ENCODE assay signal across 21 mouse cellular contexts in genomic region chr6:136046091-136046490, GRCm38 (mm10).
DNase-seq lines count a peak whose midpoint lies in the region; ATAC-seq and TF ChIP-seq lines count a peak whose summit lies in the region.
"Had no signal": no experiment of that assay in that cellular context is flagged by ENCODE, and none has a peak within 500 bp of the region (broad histone marks: within the 10 kb centered on the region; RNA-seq: fewer than 3 reads in every experiment).

No protein-coding gene starts in this region.

- no peak overlapping the region for H3K4me2 ChIP-seq in heart, embryonic 12.5 days
- H3K4me2 ChIP-seq in midbrain, postnatal 0 days (ENCODE audit: low read depth, low read length, poor library complexity, severe bottlenecking) = no peak overlapping the region
- no peak overlapping the region for H3K4me2 ChIP-seq in midbrain, embryonic 14.5 days (ENCODE audit: low read length)
- H3K4me2 ChIP-seq in kidney, embryonic 16.5 days (replicated peaks; ENCODE audit: low read depth, low read length) = no peak overlapping the region
- H3K4me2 ChIP-seq: embryonic facial prominence, embryonic 12.5 days; forebrain, embryonic 15.5 days; heart, embryonic 13.5 days had no signal

- no peaks in the 10 kb centered on the region for H3K36me3 ChIP-seq in heart, embryonic 12.5 days
- peaks cover 2% of the 10 kb centered on the region; the same call in 1 of the 2 replicates for H3K36me3 ChIP-seq in midbrain, postnatal 0 days (ENCODE audit: insufficient read depth, low read length)
- H3K36me3 ChIP-seq in midbrain, embryonic 14.5 days (ENCODE audit: control insufficient read depth, insufficient read depth, low read length) = 0 out of 2 replicates have a peak, but pooled peaks cover 6% of the 10 kb centered on the region
- no peaks in the 10 kb centered on the region for H3K36me3 ChIP-seq in kidney, embryonic 16.5 days (ENCODE audit: insufficient read depth, low read length)
- H3K36me3 ChIP-seq: embryonic facial prominence, embryonic 12.5 days; heart, embryonic 13.5 days had no signal

- H3K27me3 ChIP-seq in heart, embryonic 12.5 days (replicated peaks) = no peaks in the 10 kb centered on the region
- no peaks in the 10 kb centered on the region for H3K27me3 ChIP-seq in midbrain, postnatal 0 days (ENCODE audit: insufficient read depth, low read length)
- no peaks in the 10 kb centered on the region for H3K27me3 ChIP-seq in midbrain, embryonic 14.5 days (ENCODE audit: control insufficient read depth, insufficient read depth, low read length)
- H3K27me3 ChIP-seq in kidney, embryonic 16.5 days (ENCODE audit: insufficient read depth, low read length) = no peaks in the 10 kb centered on the region
- H3K27me3 ChIP-seq: embryonic facial prominence, embryonic 12.5 days; forebrain, embryonic 15.5 days; heart, embryonic 13.5 days; Patski had no signal

- peak; percentile 40 to 65 for DNase-seq in cerebellum, postnatal 14 days
- no peak for DNase-seq in cerebellum, adult 11 months
- DNase-seq in heart, adult 11 months = peak; percentile 51
- DNase-seq in midbrain, postnatal 0 days (ENCODE audit: low spot score) = peak; percentile 52
- DNase-seq in midbrain, embryonic 14.5 days = no peak
- no peak for DNase-seq in ovary, postnatal 36 days (ENCODE audit: low spot score)
- DNase-seq: adrenal gland, adult 2 months; adrenal gland, postnatal 25 days; cerebellum, adult 18-20 months; cerebellum, adult 9-11 months; gastrocnemius, postnatal 10 days; heart, postnatal 36 days; kidney, adult 8-10 months had no signal

- WGBS in heart, embryonic 12.5 days = 69% methylated on average over 7 of the region's 7 CpGs
- WGBS in midbrain, postnatal 0 days = 37% methylated on average over 7 of the region's 7 CpGs
- 46% methylated on average over 7 of the region's 7 CpGs for WGBS in midbrain, embryonic 14.5 days
- 70% methylated on average over 7 of the region's 7 CpGs for WGBS in kidney, embryonic 16.5 days

- no peak overlapping the region for H3K4me3 ChIP-seq in heart, embryonic 12.5 days
- H3K4me3 ChIP-seq in midbrain, postnatal 0 days (ENCODE audit: low read depth, low read length) = no peak overlapping the region
- no peak overlapping the region for H3K4me3 ChIP-seq in midbrain, embryonic 14.5 days (replicated peaks; ENCODE audit: low read depth, low read length)
- no peak overlapping the region for H3K4me3 ChIP-seq in kidney, embryonic 16.5 days (ENCODE audit: low read length)
- H3K4me3 ChIP-seq: embryonic facial prominence, embryonic 12.5 days; forebrain, embryonic 15.5 days; heart, embryonic 13.5 days had no signal

- H3K9ac ChIP-seq in heart, embryonic 12.5 days = no peak overlapping the region
- no peak overlapping the region for H3K9ac ChIP-seq in midbrain, postnatal 0 days (replicated peaks; ENCODE audit: low read length, poor library complexity, severe bottlenecking)
- no peak overlapping the region for H3K9ac ChIP-seq in midbrain, embryonic 14.5 days (replicated peaks; ENCODE audit: low read length)
- no peak overlapping the region for H3K9ac ChIP-seq in kidney, embryonic 16.5 days (replicated peaks; ENCODE audit: low read length)
- H3K9ac ChIP-seq: embryonic facial prominence, embryonic 12.5 days; forebrain, embryonic 15.5 days; heart, embryonic 13.5 days had no signal

- no peaks in the 10 kb centered on the region for H3K4me1 ChIP-seq in heart, embryonic 12.5 days (replicated peaks)
- no peaks in the 10 kb centered on the region; the same call in 1 of the 2 replicates for H3K4me1 ChIP-seq in midbrain, postnatal 0 days (ENCODE audit: insufficient read depth, low read length)
- no peaks in the 10 kb centered on the region for H3K4me1 ChIP-seq in midbrain, embryonic 14.5 days (ENCODE audit: control insufficient read depth, insufficient read depth, low read length)
- H3K4me1 ChIP-seq in kidney, embryonic 16.5 days (ENCODE audit: insufficient read depth, low read length) = no peaks in the 10 kb centered on the region
- H3K4me1 ChIP-seq: embryonic facial prominence, embryonic 12.5 days; forebrain, embryonic 15.5 days; heart, embryonic 13.5 days had no signal

- no peak overlapping the region for H3K27ac ChIP-seq in heart, embryonic 12.5 days (ENCODE audit: poor library complexity, severe bottlenecking)
- H3K27ac ChIP-seq in midbrain, postnatal 0 days (ENCODE audit: low read depth, low read length) = no peak overlapping the region
- H3K27ac ChIP-seq in midbrain, embryonic 14.5 days (replicated peaks; ENCODE audit: low read depth, low read length) = no peak overlapping the region
- no peak overlapping the region for H3K27ac ChIP-seq in kidney, embryonic 16.5 days (ENCODE audit: low read length)
- H3K27ac ChIP-seq: embryonic facial prominence, embryonic 12.5 days; forebrain, embryonic 15.5 days; heart, embryonic 13.5 days had no signal

- no peak for ATAC-seq in heart, embryonic 12.5 days (ENCODE audit: insufficient number of reproducible peaks, low FRiP score)
- ATAC-seq in midbrain, postnatal 0 days (ENCODE audit: low FRiP score) = no peak
- no peak for ATAC-seq in midbrain, embryonic 14.5 days (ENCODE audit: low FRiP score, low TSS enrichment)
- no peak for ATAC-seq in kidney, embryonic 16.5 days (ENCODE audit: low FRiP score, low TSS enrichment)
- ATAC-seq: activated CD4-positive, CD25-positive, alpha-beta regulatory T cell, adult 4 months; forebrain, embryonic 15.5 days; intestine, embryonic 16.5 days; Patski had no signal

- TF ChIP-seq CTCF in midbrain, postnatal 0 days (IDR thresholded peaks at IDR 0.05) = no peak

- H3K9me3 ChIP-seq in heart, embryonic 12.5 days (replicated peaks) = no peaks in the 10 kb centered on the region
- H3K9me3 ChIP-seq in midbrain, postnatal 0 days (ENCODE audit: low read length) = no peaks in the 10 kb centered on the region
- no peaks in the 10 kb centered on the region for H3K9me3 ChIP-seq in midbrain, embryonic 14.5 days (ENCODE audit: control insufficient read depth, low read length)
- no peaks in the 10 kb centered on the region for H3K9me3 ChIP-seq in kidney, embryonic 16.5 days (ENCODE audit: low read length)
- H3K9me3 ChIP-seq: embryonic facial prominence, embryonic 12.5 days; forebrain, embryonic 15.5 days; heart, embryonic 13.5 days had no signal

Comparison
In these comparisons a context has a peak if more than half of its experiments do, and no peak if none do; other contexts are left out.
1. DNase-seq: peak in cerebellum, postnatal 14 days (2 of 2), heart, adult 11 months (single experiment) and midbrain, postnatal 0 days (single experiment); none in cerebellum, adult 11 months (single experiment), midbrain, embryonic 14.5 days (single experiment) and ovary, postnatal 36 days (single experiment).